Mouse (Mus musculus): Measurements from ENCODE around the gene Klkb1. TPM values are rescaled to one million over a fixed set of nuclear protein-coding genes. Genes with fewer than 3 reads are reported as not detected.
"Not testable (repeated sequence)": the region's sequence is repeated elsewhere in the genome, so short reads cannot be mapped to it uniquely, and the experiment has no call there.

Klkb1 gene
- 0.25 and 0.32 TPM in 2 replicates for polyA plus RNA-seq (2015; fragmentation: Nextera tagmentation; extraction: Ambion mirVana)

- H3K4me3 ChIP-seq (replicated peaks) = no peak within 1 kb of the TSS
- H3K4me2 ChIP-seq (replicated peaks) = no peak within 1 kb of the TSS
- no peak for ATAC-seq (ENCODE audit: insufficient number of reproducible peaks, low FRiP score, low TSS enrichment, low read depth)
- H3K4me1 ChIP-seq = no peaks in the 10 kb centered on the region
- no peak within 1 kb of the TSS for H3K9ac ChIP-seq
- no peak within 1 kb of the TSS for H3K27ac ChIP-seq (replicated peaks)
- no peaks in the 10 kb centered on the region for H3K36me3 ChIP-seq
- H3K9me3 ChIP-seq (replicated peaks) = no peaks in the 10 kb centered on the region
- 83% methylated on average over 7 of the region's 7 CpGs for WGBS
- no peaks in the 10 kb centered on the region for H3K27me3 ChIP-seq
These were observed at the start of gene Klkb1 for GRCm38 (mm10) chr8:45294687-45295086. Gene Klkb1 (minus strand): TSS chr8:45294859.

- Histone ChIP-seq H3K9me3 (replicated peaks) (no peaks in the 10 kb centered on the region), H3K4me3 (replicated peaks) (no peak overlapping the region), H3K4me1 (no peaks in the 10 kb centered on the region), H3K4me2 (replicated peaks) (no peak overlapping the region), H3K27me3 (no peaks in the 10 kb centered on the region), H3K36me3 (no peaks in the 10 kb centered on the region; the same call in 1 of the 2 replicates), H3K9ac (no peak overlapping the region), H3K27ac (replicated peaks) (no peak overlapping the region)
- ATAC-seq (ENCODE audit: insufficient number of reproducible peaks, low FRiP score, low TSS enrichment, low read depth) = no peak
- 86% methylated on average over 8 of the region's 8 CpGs for WGBS
These were observed 49.6 kb upstream of the Klkb1 start for GRCm38 (mm10) chr8:45344298-45344697.

GRCm38 (mm10) chr8:45341630-45342628 lies 47.3 kb upstream of the Klkb1 start:
- Histone ChIP-seq H3K9ac (no peak overlapping the region), H3K9me3 (replicated peaks) (no peaks in the 10 kb centered on the region), H3K36me3 (no peaks in the 10 kb centered on the region), H3K27ac (replicated peaks) (no peak overlapping the region), H3K4me3 (replicated peaks) (no peak overlapping the region), H3K4me1 (no peaks in the 10 kb centered on the region), H3K4me2 (replicated peaks) (no peak overlapping the region), H3K27me3 (no peaks in the 10 kb centered on the region)
- 82% methylated on average over 12 of the region's 12 CpGs for WGBS
- no peak for ATAC-seq (ENCODE audit: insufficient number of reproducible peaks, low FRiP score, low TSS enrichment, low read depth)

GRCm38 (mm10) chr8:45333493-45333892 lies 38.8 kb upstream of the Klkb1 start:
- 2% methylated on average over 8 of the region's 8 CpGs for WGBS
- H3K9ac ChIP-seq = peak overlapping the region; percentile 35; the same call in 1 of the 2 replicates
- peak overlapping the region; percentile 53 for H3K4me3 ChIP-seq (replicated peaks)
- peaks cover 6% of the 10 kb centered on the region for H3K4me1 ChIP-seq
- no peaks in the 10 kb centered on the region for H3K27me3 ChIP-seq
- no peaks in the 10 kb centered on the region for H3K9me3 ChIP-seq (replicated peaks)
- H3K36me3 ChIP-seq = no peaks in the 10 kb centered on the region
- H3K4me2 ChIP-seq (replicated peaks) = peak overlapping the region; percentile 86
- 0 out of 2 replicates have a peak overlapping the region, but pooled peaks have one; percentile 18 for H3K27ac ChIP-seq (replicated peaks)
- 0 out of 2 replicates have a peak, but pooled peaks have one; percentile 2 for ATAC-seq (ENCODE audit: insufficient number of reproducible peaks, low FRiP score, low TSS enrichment, low read depth)

GRCm38 (mm10) chr8:45332685-45333409 lies 38.2 kb upstream of the Klkb1 start, which contains the start of gene Cyp4v3:
Gene Cyp4v3 (minus strand): TSS chr8:45333216.
- H3K4me2 ChIP-seq (replicated peaks) = peak within 1 kb of the TSS; percentile 86
- H3K9ac ChIP-seq = peak within 1 kb of the TSS; percentile 35
- no peaks in the 10 kb centered on the region for H3K36me3 ChIP-seq
- H3K9me3 ChIP-seq (replicated peaks) = no peaks in the 10 kb centered on the region
- under 1% methylated on average over 42 of the region's 44 CpGs for WGBS
- H3K4me1 ChIP-seq = peaks cover 6% of the 10 kb centered on the region
- H3K27me3 ChIP-seq = no peaks in the 10 kb centered on the region
- H3K27ac ChIP-seq (replicated peaks) = 0 out of 2 replicates have a peak within 1 kb of the TSS, but pooled peaks have one; percentile 18
- peak; percentile 81 for ATAC-seq (ENCODE audit: insufficient number of reproducible peaks, low FRiP score, low TSS enrichment, low read depth)
- H3K4me3 ChIP-seq (replicated peaks) = peak within 1 kb of the TSS; percentile 53

- H3K36me3 ChIP-seq = no peaks in the 10 kb centered on the region
- H3K4me3 ChIP-seq (replicated peaks) = no peak overlapping the region
- no peak overlapping the region for H3K27ac ChIP-seq (replicated peaks)
- no peaks in the 10 kb centered on the region for H3K9me3 ChIP-seq (replicated peaks)
- no peak for ATAC-seq (ENCODE audit: insufficient number of reproducible peaks, low FRiP score, low TSS enrichment, low read depth)
- WGBS = 71% methylated on average over 3 of the region's 3 CpGs
- no peak overlapping the region for H3K9ac ChIP-seq
- no peaks in the 10 kb centered on the region for H3K27me3 ChIP-seq
- peaks cover 6% of the 10 kb centered on the region for H3K4me1 ChIP-seq
- H3K4me2 ChIP-seq (replicated peaks) = no peak overlapping the region
These were observed 36.2 kb upstream of the Klkb1 start for GRCm38 (mm10) chr8:45330856-45331255.

- Histone ChIP-seq H3K4me2 (replicated peaks) (no peak overlapping the region), H3K4me1 (peaks cover 6% of the 10 kb centered on the region), H3K27ac (replicated peaks) (no peak overlapping the region), H3K36me3 (no peaks in the 10 kb centered on the region), H3K9ac (no peak overlapping the region), H3K9me3 (replicated peaks) (no peaks in the 10 kb centered on the region), H3K4me3 (replicated peaks) (no peak overlapping the region), H3K27me3 (no peaks in the 10 kb centered on the region)
- WGBS = 93% methylated on average over 6 of the region's 6 CpGs
- ATAC-seq (ENCODE audit: insufficient number of reproducible peaks, low FRiP score, low TSS enrichment, low read depth) = no peak
These were observed 34.7 kb upstream of the Klkb1 start for GRCm38 (mm10) chr8:45329206-45329980.

GRCm38 (mm10) chr8:45327076-45327475 lies 32.4 kb upstream of the Klkb1 start:
- not testable (repeated sequence) for ATAC-seq (ENCODE audit: insufficient number of reproducible peaks, low FRiP score, low TSS enrichment, low read depth); H3K9ac ChIP-seq; H3K27ac ChIP-seq (replicated peaks); H3K9me3 ChIP-seq (replicated peaks); H3K4me1 ChIP-seq; H3K36me3 ChIP-seq; H3K4me2 ChIP-seq (replicated peaks); H3K27me3 ChIP-seq; H3K4me3 ChIP-seq (replicated peaks)

- no peak for ATAC-seq (ENCODE audit: insufficient number of reproducible peaks, low FRiP score, low TSS enrichment, low read depth)
- H3K4me1 ChIP-seq = no peaks in the 10 kb centered on the region
These were observed 29.5 kb upstream of the Klkb1 start for GRCm38 (mm10) chr8:45324151-45324550.

GRCm38 (mm10) chr8:45321365-45321764 lies 26.7 kb upstream of the Klkb1 start:
- Histone ChIP-seq H3K9me3 (replicated peaks) (no peaks in the 10 kb centered on the region), H3K27ac (replicated peaks) (no peak overlapping the region), H3K4me2 (replicated peaks) (no peak overlapping the region), H3K36me3 (no peaks in the 10 kb centered on the region), H3K4me1 (no peaks in the 10 kb centered on the region), H3K27me3 (no peaks in the 10 kb centered on the region), H3K9ac (no peak overlapping the region), H3K4me3 (replicated peaks) (no peak overlapping the region)
- WGBS = 86% methylated on average over 2 of the region's 2 CpGs
- no peak for ATAC-seq (ENCODE audit: insufficient number of reproducible peaks, low FRiP score, low TSS enrichment, low read depth)

More at GRCm38 (mm10) chr8:45324151-45324550, 29.5 kb upstream of the Klkb1 start:
- no peak overlapping the region for H3K27ac ChIP-seq (replicated peaks)
- 89% methylated on average over 4 of the region's 4 CpGs for whole genome bisulfite sequencing
- no peak overlapping the region for H3K4me2 ChIP-seq (replicated peaks)
- no peak overlapping the region for H3K9ac ChIP-seq
- no peaks in the 10 kb centered on the region for H3K36me3 ChIP-seq
- H3K9me3 ChIP-seq (replicated peaks) = no peaks in the 10 kb centered on the region
- H3K4me3 ChIP-seq (replicated peaks) = no peak overlapping the region
- no peaks in the 10 kb centered on the region for H3K27me3 ChIP-seq

Measured in embryonic facial prominence, embryonic 15.5 days (tissue).